Mouse (Mus musculus): ENCODE data around the gene Cyp4f17.

The Cyp4f17 gene

DNA sequence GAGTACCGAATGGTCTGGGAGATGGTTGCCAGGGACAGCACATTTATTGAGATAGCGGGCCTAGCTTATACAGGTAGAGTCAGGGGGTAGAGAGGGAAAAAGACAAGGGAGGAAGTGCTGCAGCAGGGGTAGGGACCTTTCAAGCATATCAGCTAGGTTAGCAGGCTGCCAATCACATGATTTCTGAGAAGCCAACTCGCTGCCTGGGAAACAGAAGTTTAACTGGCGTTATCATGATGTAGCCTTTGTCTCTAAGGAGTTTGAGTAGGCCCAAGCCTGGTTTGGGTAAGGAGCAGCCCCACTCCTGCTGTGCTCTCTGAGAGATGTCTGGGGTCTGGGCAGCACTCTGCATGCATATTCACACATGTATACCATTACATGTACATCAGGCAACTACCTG, 16.5 kb downstream of the Cyp4f17 start:
- in situ Hi-C loops (cut with MboI; ENCODE audit: low pct_unique_long_range_greater_than_20kb in 1 of 2, low sequenced_read_pairs in 2 of 2, unreplicated experiment in 1 of 2): no loop called here

GRCm38 (mm10) chr17:32522816-32523215, 17.0 kb downstream of the Cyp4f17 start:
- in situ Hi-C loops (cut with MboI; ENCODE audit: low pct_unique_long_range_greater_than_20kb in 1 of 2, low sequenced_read_pairs in 2 of 2, unreplicated experiment in 1 of 2): no loop called here

DNA sequence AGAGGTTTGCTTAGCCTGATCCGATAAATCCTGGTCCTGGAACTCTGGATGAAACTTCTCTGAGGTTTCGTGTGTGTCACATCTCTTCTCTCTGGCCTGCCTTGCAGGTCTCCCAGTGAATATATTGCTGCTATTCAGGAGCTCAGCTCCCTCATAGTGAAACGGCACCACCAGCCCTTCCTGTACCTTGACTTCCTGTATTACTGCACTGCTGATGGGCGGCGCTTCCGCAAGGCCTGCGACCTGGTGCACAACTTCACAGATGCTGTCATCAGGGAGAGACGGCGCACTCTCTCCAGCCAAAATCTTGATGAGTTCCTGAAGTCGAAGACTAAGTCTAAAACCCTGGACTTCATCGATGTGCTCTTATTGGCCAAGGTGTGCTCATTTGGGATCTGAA, 18.0 kb downstream of the Cyp4f17 start:
- in situ Hi-C loops (cut with MboI; ENCODE audit: low pct_unique_long_range_greater_than_20kb in 1 of 2, low sequenced_read_pairs in 2 of 2, unreplicated experiment in 1 of 2): no loop called here

GRCm38 (mm10) chr17:32526341-32526740, 20.5 kb downstream of the Cyp4f17 start:
- in situ Hi-C loops (cut with MboI; ENCODE audit: low pct_unique_long_range_greater_than_20kb in 1 of 2, low sequenced_read_pairs in 2 of 2, unreplicated experiment in 1 of 2): loop anchor here in 1 of 2 experiments (25.0 kb wide), 1 partner anchor 436 kb away; the partner anchor contains the start of gene Zfp472

DNA sequence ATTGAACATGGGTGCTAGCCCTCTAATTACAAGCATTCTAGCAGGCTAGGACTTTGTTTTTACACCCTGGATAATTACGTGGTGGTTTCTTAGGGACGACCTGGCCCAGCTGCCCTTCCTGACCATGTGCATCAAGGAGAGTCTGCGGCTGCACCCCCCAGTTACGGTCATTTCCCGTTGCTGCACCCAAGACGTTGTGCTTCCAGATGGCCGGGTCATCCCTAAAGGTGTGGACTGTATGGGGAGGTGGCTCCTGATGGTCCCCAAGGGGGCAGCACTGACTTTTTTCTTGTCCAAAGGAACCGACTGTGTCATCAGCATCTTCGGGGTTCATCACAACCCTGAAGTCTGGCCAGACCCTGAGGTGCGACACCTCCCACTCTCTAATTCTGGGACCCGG, 21.9 kb downstream of the Cyp4f17 start:
- in situ Hi-C loops (cut with MboI; ENCODE audit: low pct_unique_long_range_greater_than_20kb in 1 of 2, low sequenced_read_pairs in 2 of 2, unreplicated experiment in 1 of 2): loop anchor here in 1 of 2 experiments (25.0 kb wide), 1 partner anchor 435 kb away; the partner anchor contains the start of gene Zfp472

- in situ Hi-C loops (cut with MboI; ENCODE audit: low pct_unique_long_range_greater_than_20kb in 1 of 2, low sequenced_read_pairs in 2 of 2, unreplicated experiment in 1 of 2): loop anchor here in 1 of 2 experiments (25.0 kb wide), 1 partner anchor 434 kb away; the partner anchor contains the start of gene Zfp472
Measured at GRCm38 (mm10) chr17:32528408-32529337, 22.8 kb downstream of the Cyp4f17 start.

DNA sequence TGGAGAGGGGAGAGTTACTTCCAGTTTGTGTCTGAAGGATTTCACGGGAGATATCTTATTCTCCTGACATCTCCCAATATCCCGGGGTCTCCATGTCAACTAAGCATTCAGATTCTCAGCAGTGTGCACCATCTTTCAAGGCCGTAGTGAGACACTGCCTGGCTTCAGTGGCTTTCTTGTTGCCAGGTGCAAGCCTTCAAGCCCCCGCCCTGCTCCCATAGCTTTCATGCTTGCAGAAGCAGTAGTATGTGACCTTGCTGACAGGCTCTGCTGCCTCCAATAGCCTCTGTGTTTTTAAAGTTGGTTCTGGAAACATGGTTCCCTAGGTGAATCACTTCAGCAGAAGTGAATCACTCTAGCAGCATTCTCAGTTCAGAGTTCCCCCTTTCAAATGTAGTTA, 26.5 kb downstream of the Cyp4f17 start:
- in situ Hi-C loops (cut with MboI; ENCODE audit: low pct_unique_long_range_greater_than_20kb in 1 of 2, low sequenced_read_pairs in 2 of 2, unreplicated experiment in 1 of 2): loop anchor here in 1 of 2 experiments (25.0 kb wide), 1 partner anchor 430 kb away; the partner anchor contains the start of gene Zfp472

DNA sequence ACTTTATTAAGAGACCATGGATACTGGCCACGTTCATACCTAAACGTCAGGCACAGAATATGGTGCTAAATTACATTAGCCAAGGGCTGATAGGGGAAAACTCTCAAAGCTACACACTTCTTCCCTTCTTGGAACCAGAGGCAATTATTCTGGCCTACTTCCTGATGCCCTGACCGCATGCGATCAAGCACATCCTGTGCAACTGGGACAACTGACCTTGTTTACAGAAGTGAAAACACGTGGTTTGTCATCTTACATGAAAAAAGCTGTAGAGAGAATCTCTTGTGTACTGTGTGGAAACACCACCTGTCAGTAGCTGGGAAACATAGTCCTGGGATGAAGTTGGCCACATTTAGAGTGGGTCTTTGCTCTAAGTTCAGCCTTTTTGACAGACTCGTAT, 28.2 kb downstream of the Cyp4f17 start:
- in situ Hi-C loops (cut with MboI; ENCODE audit: low pct_unique_long_range_greater_than_20kb in 1 of 2, low sequenced_read_pairs in 2 of 2, unreplicated experiment in 1 of 2): loop anchor here in 1 of 2 experiments (25.0 kb wide), 1 partner anchor 428 kb away; the partner anchor contains the start of gene Zfp472

- in situ Hi-C loops (cut with MboI; ENCODE audit: low pct_unique_long_range_greater_than_20kb in 1 of 2, low sequenced_read_pairs in 2 of 2, unreplicated experiment in 1 of 2): loop anchor here in 1 of 2 experiments (25.0 kb wide), 1 partner anchor 426 kb away; the partner anchor contains the start of gene Zfp472
Measured at GRCm38 (mm10) chr17:32536051-32536866, 30.4 kb downstream of the Cyp4f17 start, which contains the start of gene Cyp4f16. Gene Cyp4f16, plus strand, starts transcription at chr17:32536558.

- in situ Hi-C loops (cut with MboI; ENCODE audit: low pct_unique_long_range_greater_than_20kb in 1 of 2, low sequenced_read_pairs in 2 of 2, unreplicated experiment in 1 of 2): loop anchor here in 1 of 2 experiments (25.0 kb wide), 1 partner anchor 425 kb away; the partner anchor contains the start of gene Zfp472
Measured at GRCm38 (mm10) chr17:32536867-32537250, 31.0 kb downstream of the Cyp4f17 start.

DNA sequence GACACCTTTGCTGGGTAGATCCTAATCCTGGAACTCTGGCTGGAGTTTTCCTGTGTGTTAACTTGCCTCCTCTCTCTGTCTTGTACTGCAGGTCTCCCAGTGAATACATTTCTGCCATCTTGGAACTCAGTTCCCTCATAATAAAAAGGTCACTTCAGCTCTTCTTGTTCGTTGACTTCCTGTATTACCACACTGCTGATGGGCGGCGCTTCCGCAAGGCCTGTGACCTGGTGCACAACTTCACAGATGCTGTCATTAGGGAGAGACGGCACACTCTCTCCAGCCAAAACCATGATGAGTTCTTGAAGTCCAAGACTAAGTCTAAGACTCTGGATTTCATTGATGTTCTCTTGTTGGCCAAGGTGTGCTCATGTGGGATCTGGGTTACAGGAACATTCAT, 38.9 kb downstream of the Cyp4f17 start:
- in situ Hi-C loops (cut with MboI; ENCODE audit: low pct_unique_long_range_greater_than_20kb in 1 of 2, low sequenced_read_pairs in 2 of 2, unreplicated experiment in 1 of 2): loop anchor here in 1 of 2 experiments (25.0 kb wide), 1 partner anchor 418 kb away; the partner anchor contains the start of gene Zfp472

DNA sequence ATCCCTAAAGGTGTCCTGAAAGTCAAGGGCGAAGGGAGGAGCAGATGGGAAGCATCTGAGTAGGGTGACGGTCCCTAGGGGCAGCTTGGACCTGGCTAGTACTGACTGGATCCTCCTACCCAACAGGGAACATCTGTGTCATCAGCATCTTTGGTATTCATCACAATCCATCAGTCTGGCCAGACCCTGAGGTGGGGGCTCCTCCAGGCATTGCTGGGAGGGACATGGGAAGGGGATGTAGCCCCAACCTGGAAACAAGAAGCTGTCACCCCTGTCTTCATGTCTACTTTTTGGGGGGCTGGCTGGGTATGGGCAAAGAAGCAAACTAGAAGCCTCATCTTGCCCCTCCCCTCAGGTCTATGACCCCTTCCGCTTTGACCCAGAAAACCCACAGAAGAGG, 44.5 kb downstream of the Cyp4f17 start:
- in situ Hi-C loops (cut with MboI; ENCODE audit: low pct_unique_long_range_greater_than_20kb in 1 of 2, low sequenced_read_pairs in 2 of 2, unreplicated experiment in 1 of 2): loop anchor here in 1 of 2 experiments (25.0 kb wide), 1 partner anchor 162 kb away; no protein-coding TSS in a partner anchor

DNA sequence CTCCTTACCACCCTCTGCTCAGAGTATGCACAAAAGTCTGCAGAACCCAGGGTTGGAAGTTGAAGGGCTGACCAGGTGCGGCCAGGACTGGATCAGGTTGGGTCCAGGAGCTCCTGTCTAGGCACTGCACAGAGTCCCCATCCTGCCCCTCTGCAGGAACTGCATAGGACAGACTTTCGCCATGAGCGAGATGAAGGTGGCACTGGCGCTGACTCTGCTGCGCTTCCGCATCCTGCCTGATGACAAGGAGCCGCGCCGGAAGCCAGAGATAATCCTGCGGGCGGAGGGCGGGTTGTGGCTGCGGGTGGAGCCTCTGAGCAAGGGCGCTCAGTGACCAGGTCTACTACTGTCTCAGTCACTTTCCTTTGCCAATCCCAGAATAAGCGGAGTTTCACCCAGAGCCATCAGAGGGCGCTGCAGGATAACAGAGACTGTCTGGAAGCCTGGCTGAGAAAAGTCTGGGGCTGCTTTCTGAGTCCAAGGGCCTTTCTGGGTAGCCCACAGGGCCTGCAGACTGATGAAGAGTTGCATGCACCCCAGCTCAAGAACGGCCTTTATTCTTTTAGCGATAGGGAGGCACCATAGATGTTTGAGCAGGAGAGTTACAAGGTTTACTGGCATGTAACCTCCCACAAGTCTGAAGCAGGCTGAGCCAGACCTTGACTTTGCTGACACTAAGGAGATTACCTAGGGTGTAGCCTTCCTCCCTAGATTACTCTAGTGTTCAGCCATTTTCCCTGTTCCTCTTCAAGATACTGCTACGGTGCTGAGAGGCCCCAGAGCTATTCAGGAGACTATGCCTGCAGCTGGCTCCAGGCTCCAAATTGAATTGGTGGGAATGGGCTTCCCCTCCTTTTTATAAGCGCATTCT, 45.3 kb downstream of the Cyp4f17 start:
- in situ Hi-C loops (cut with MboI; ENCODE audit: low pct_unique_long_range_greater_than_20kb in 1 of 2, low sequenced_read_pairs in 2 of 2, unreplicated experiment in 1 of 2): loop anchor here in 1 of 2 experiments (25.0 kb wide), 1 partner anchor 161 kb away; no protein-coding TSS in a partner anchor

- in situ Hi-C loops (cut with MboI; ENCODE audit: low pct_unique_long_range_greater_than_20kb in 1 of 2, low sequenced_read_pairs in 2 of 2, unreplicated experiment in 1 of 2): loop anchor here in 1 of 2 experiments (25.0 kb wide), 1 partner anchor 159 kb away; no protein-coding TSS in a partner anchor
Measured at GRCm38 (mm10) chr17:32553016-32553415, 47.2 kb downstream of the Cyp4f17 start.

- in situ Hi-C loops (cut with MboI; ENCODE audit: low pct_unique_long_range_greater_than_20kb in 1 of 2, low sequenced_read_pairs in 2 of 2, unreplicated experiment in 1 of 2): loop anchor here in 1 of 2 experiments (25.0 kb wide), 1 partner anchor 158 kb away; no protein-coding TSS in a partner anchor
Measured at GRCm38 (mm10) chr17:32554368-32554767, 48.5 kb downstream of the Cyp4f17 start.

- in situ Hi-C loops (cut with MboI; ENCODE audit: low pct_unique_long_range_greater_than_20kb in 1 of 2, low sequenced_read_pairs in 2 of 2, unreplicated experiment in 1 of 2): loop anchor here in 1 of 2 experiments (25.0 kb wide), 1 partner anchor 149 kb away; no protein-coding TSS in a partner anchor
Measured at GRCm38 (mm10) chr17:32563301-32563700, 57.5 kb downstream of the Cyp4f17 start.

DNA sequence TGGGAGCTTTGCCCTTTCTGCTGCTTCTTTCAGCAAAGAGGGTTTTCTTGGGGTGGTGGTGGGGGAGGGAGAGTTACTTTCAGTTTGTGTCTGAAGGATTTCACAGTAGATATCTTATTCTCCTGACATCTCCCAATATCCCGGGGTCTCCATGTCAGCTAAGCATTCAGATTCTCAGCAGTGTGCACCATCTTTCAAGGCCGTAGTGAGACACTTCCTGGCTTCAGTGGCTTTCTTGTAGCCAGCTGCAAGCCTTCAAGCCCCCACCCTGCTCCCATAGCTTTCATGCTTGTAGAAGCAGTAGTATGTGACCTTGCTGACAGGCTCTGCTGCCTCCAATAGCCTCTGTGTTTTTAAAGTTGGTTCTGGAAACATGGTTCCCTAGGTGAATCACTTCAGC, 67.4 kb downstream of the Cyp4f17 start:
- in situ Hi-C loops (cut with MboI; ENCODE audit: low pct_unique_long_range_greater_than_20kb in 1 of 2, low sequenced_read_pairs in 2 of 2, unreplicated experiment in 1 of 2): loop anchor here in 1 of 2 experiments (25.0 kb wide), 1 partner anchor 139 kb away; no protein-coding TSS in a partner anchor

Data from mouse embryonic stem cell (cell line).